Mouse (Mus musculus) kidney, adult 18-20 months (tissue): ENCODE data around the gene Siae.

Experiments used
- DNase-seq: peaks from one replicate; pipeline ENCODE4 v3.0.0; 2021

Siae gene

GRCm38 (mm10) chr9:37687941-37688303 lies 132.4 kb downstream of the Siae start:
- DNase-seq, result no peak

- DNase-seq, result no peak
Measured at GRCm38 (mm10) chr9:37689970-37690686, 134.6 kb downstream of the Siae start.
